Comparison of ENCODE assay signal across 28 mouse cellular contexts in the genomic region with DNA sequence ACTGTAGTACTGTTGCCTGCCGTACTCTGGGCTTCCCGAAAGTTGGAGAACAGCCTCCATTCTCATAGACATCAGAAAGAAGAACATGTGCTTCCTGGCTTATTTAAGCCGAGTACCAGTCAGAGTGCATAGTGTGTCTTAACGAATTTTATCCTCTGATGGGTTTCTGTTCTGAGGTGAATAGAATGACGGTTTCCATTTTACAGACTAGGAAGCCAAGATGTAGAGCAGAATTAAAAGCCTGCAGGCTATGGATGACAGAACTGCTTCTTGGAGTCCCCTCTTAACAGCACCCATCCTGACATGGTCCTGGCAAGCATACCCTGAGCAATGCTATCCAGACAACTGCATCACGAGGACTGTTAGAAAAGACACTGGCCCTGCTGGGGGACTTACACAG.
DNase-seq lines count a peak whose midpoint lies in the region; ATAC-seq lines count a peak whose summit lies in the region.
"Had no signal": no experiment of that assay in that cellular context is flagged by ENCODE, and none has a peak within 500 bp of the region (broad histone marks: within the 10 kb centered on the region; RNA-seq: fewer than 3 reads in every experiment).

No protein-coding gene starts in this region.

- no peak overlapping the region for H3K4me2 ChIP-seq in hindbrain, embryonic 16.5 days (ENCODE audit: low read length)
- no peak overlapping the region for H3K4me2 ChIP-seq in neural tube, embryonic 13.5 days
- H3K4me2 ChIP-seq in midbrain, embryonic 13.5 days (replicated peaks), result no peak overlapping the region
- no peak overlapping the region for H3K4me2 ChIP-seq in intestine, embryonic 15.5 days (replicated peaks)
- H3K4me2 ChIP-seq: embryonic facial prominence, embryonic 15.5 days; forebrain, embryonic 15.5 days; hindbrain, embryonic 15.5 days; limb, embryonic 15.5 days; liver, embryonic 13.5 days; stomach, embryonic 15.5 days had no signal

- H3K27ac ChIP-seq in hindbrain, embryonic 10.5 days, result peak overlapping the region; percentile 87
- H3K27ac ChIP-seq in hindbrain, embryonic 16.5 days (ENCODE audit: low read depth, low read length), result no peak overlapping the region
- H3K27ac ChIP-seq in neural tube, embryonic 13.5 days (replicated peaks), result peak overlapping the region; percentile 61; the same call in 1 of the 2 replicates
- peak overlapping the region; percentile 61; the same call in 1 of the 2 replicates for H3K27ac ChIP-seq in midbrain, embryonic 13.5 days
- H3K27ac ChIP-seq in intestine, embryonic 15.5 days, result no peak overlapping the region
- H3K27ac ChIP-seq: embryonic facial prominence, embryonic 15.5 days; forebrain, embryonic 15.5 days; gastrocnemius, adult 2 months; limb, embryonic 10.5 days; limb, embryonic 15.5 days; liver, embryonic 13.5 days; stomach, embryonic 15.5 days had no signal

- 53% methylated on average over 6 of the region's 6 CpGs for WGBS in hindbrain, embryonic 10.5 days
- WGBS in hindbrain, embryonic 16.5 days, result 51% methylated on average over 6 of the region's 6 CpGs
- 50% methylated on average over 6 of the region's 6 CpGs for WGBS in neural tube, embryonic 13.5 days
- WGBS in midbrain, embryonic 13.5 days, result 38% methylated on average over 6 of the region's 6 CpGs
- 61% methylated on average over 6 of the region's 6 CpGs for WGBS in intestine, embryonic 15.5 days

- H3K27me3 ChIP-seq in hindbrain, embryonic 10.5 days (ENCODE audit: insufficient read depth, poor library complexity, severe bottlenecking), result peaks cover 16% of the 10 kb centered on the region; the same call in 1 of the 2 replicates
- no peaks in the 10 kb centered on the region for H3K27me3 ChIP-seq in hindbrain, embryonic 16.5 days (replicated peaks; ENCODE audit: control insufficient read depth, insufficient read depth, low read length)
- H3K27me3 ChIP-seq in neural tube, embryonic 13.5 days, result no peaks in the 10 kb centered on the region
- H3K27me3 ChIP-seq in midbrain, embryonic 13.5 days, result no peaks in the 10 kb centered on the region
- H3K27me3 ChIP-seq in intestine, embryonic 15.5 days (replicated peaks), result no peaks in the 10 kb centered on the region
- H3K27me3 ChIP-seq: forebrain, embryonic 15.5 days; hindbrain, embryonic 15.5 days; liver, embryonic 13.5 days; stomach, embryonic 15.5 days had no signal

- H3K4me3 ChIP-seq in hindbrain, embryonic 10.5 days, result no peak overlapping the region
- no peak overlapping the region for H3K4me3 ChIP-seq in hindbrain, embryonic 16.5 days (ENCODE audit: low read length)
- H3K4me3 ChIP-seq in neural tube, embryonic 13.5 days, result no peak overlapping the region
- no peak overlapping the region for H3K4me3 ChIP-seq in midbrain, embryonic 13.5 days (replicated peaks)
- no peak overlapping the region for H3K4me3 ChIP-seq in intestine, embryonic 15.5 days (replicated peaks)
- H3K4me3 ChIP-seq: embryonic facial prominence, embryonic 10.5 days; embryonic facial prominence, embryonic 15.5 days; forebrain, embryonic 15.5 days; gastrocnemius, adult 2 months; hindbrain, embryonic 15.5 days; limb, embryonic 10.5 days; limb, embryonic 15.5 days; liver, embryonic 13.5 days; megakaryocyte, embryonic 14.5 days; stomach, embryonic 15.5 days had no signal

- no peaks in the 10 kb centered on the region for H3K9me3 ChIP-seq in hindbrain, embryonic 10.5 days
- H3K9me3 ChIP-seq in hindbrain, embryonic 16.5 days (ENCODE audit: control insufficient read depth, low read length), result no peaks in the 10 kb centered on the region
- no peaks in the 10 kb centered on the region for H3K9me3 ChIP-seq in neural tube, embryonic 13.5 days
- no peaks in the 10 kb centered on the region for H3K9me3 ChIP-seq in midbrain, embryonic 13.5 days
- H3K9me3 ChIP-seq in intestine, embryonic 15.5 days, result no peaks in the 10 kb centered on the region
- H3K9me3 ChIP-seq: embryonic facial prominence, embryonic 10.5 days; embryonic facial prominence, embryonic 15.5 days; forebrain, embryonic 15.5 days; hindbrain, embryonic 15.5 days; limb, embryonic 10.5 days; limb, embryonic 15.5 days; liver, embryonic 13.5 days; megakaryocyte, embryonic 14.5 days; stomach, embryonic 15.5 days had no signal

- no peak for ATAC-seq in hindbrain, embryonic 16.5 days
- no peak for ATAC-seq in neural tube, embryonic 13.5 days (ENCODE audit: low read depth)
- ATAC-seq in midbrain, embryonic 13.5 days, result no peak
- no peak for ATAC-seq in intestine, embryonic 15.5 days
- ATAC-seq: forebrain, embryonic 15.5 days; intestine, embryonic 16.5 days; lung, postnatal 0 days had no signal

- H3K36me3 ChIP-seq in hindbrain, embryonic 10.5 days, result no peaks in the 10 kb centered on the region
- no peaks in the 10 kb centered on the region for H3K36me3 ChIP-seq in hindbrain, embryonic 16.5 days (ENCODE audit: control insufficient read depth, insufficient read depth, low read length)
- H3K36me3 ChIP-seq in neural tube, embryonic 13.5 days, result no peaks in the 10 kb centered on the region
- H3K36me3 ChIP-seq in midbrain, embryonic 13.5 days, result no peaks in the 10 kb centered on the region
- H3K36me3 ChIP-seq in intestine, embryonic 15.5 days, result no peaks in the 10 kb centered on the region
- H3K36me3 ChIP-seq: embryonic facial prominence, embryonic 10.5 days; embryonic facial prominence, embryonic 15.5 days; forebrain, embryonic 15.5 days; hindbrain, embryonic 15.5 days; limb, embryonic 10.5 days; limb, embryonic 15.5 days; liver, embryonic 13.5 days; stomach, embryonic 15.5 days had no signal

- peaks cover 75% of the 10 kb centered on the region for H3K4me1 ChIP-seq in hindbrain, embryonic 10.5 days (replicated peaks)
- H3K4me1 ChIP-seq in hindbrain, embryonic 16.5 days (ENCODE audit: control insufficient read depth, insufficient read depth, low read depth, low read length), result peaks cover 15% of the 10 kb centered on the region
- H3K4me1 ChIP-seq in neural tube, embryonic 13.5 days (replicated peaks), result peaks cover 60% of the 10 kb centered on the region
- peaks cover 59% of the 10 kb centered on the region for H3K4me1 ChIP-seq in midbrain, embryonic 13.5 days (replicated peaks)
- peaks cover 10% of the 10 kb centered on the region for H3K4me1 ChIP-seq in intestine, embryonic 15.5 days (replicated peaks)
- H3K4me1 ChIP-seq: liver, embryonic 13.5 days; megakaryocyte, embryonic 14.5 days had no signal

- DNase-seq in hindbrain, embryonic 10.5 days (ENCODE audit: low spot score), result no peak
- DNase-seq in neural tube, embryonic 10.5 days (ENCODE audit: extremely low spot score, low spot score), result no peak
- DNase-seq in layer of hippocampus, postnatal 36 days, result no peak
- DNase-seq: adrenal gland, postnatal 25 days; cerebellum, adult 18-20 months; cerebellum, postnatal 14 days; gastrocnemius, adult 2 months; heart, postnatal 14 days; kidney, adult 8-10 months; kidney, postnatal 10 days; liver, embryonic 13.5 days; lung, adult 18-20 months; lung, postnatal 4 days; right cerebral cortex, postnatal 25 days had no signal

- no peak overlapping the region for H3K9ac ChIP-seq in hindbrain, embryonic 16.5 days (ENCODE audit: low read depth, low read length)
- no peak overlapping the region for H3K9ac ChIP-seq in neural tube, embryonic 13.5 days
- no peak overlapping the region for H3K9ac ChIP-seq in midbrain, embryonic 13.5 days (replicated peaks)
- no peak overlapping the region for H3K9ac ChIP-seq in intestine, embryonic 15.5 days
- H3K9ac ChIP-seq: embryonic facial prominence, embryonic 15.5 days; forebrain, embryonic 15.5 days; hindbrain, embryonic 15.5 days; limb, embryonic 15.5 days; liver, embryonic 13.5 days; stomach, embryonic 15.5 days had no signal

Comparison
In these comparisons a context has a peak if more than half of its experiments do, and no peak if none do; other contexts are left out.
1. H3K27ac ChIP-seq: peak in hindbrain, embryonic 10.5 days (single experiment), neural tube, embryonic 13.5 days (single experiment) and midbrain, embryonic 13.5 days (single experiment); none in hindbrain, embryonic 16.5 days (single experiment) and intestine, embryonic 15.5 days (single experiment).